Mouse (Mus musculus): ENCODE results near the gene Epo.

The Epo gene

GRCm38 (mm10) chr5:137533117-137533827 lies at the start of gene Epo, which contains the start of gene Gnb2:
TSS of gene Epo (minus strand) at chr5:137533242.
TSS of gene Gnb2 (minus strand) at chr5:137533510.
- peak; percentile 95 for DNase-seq (ENCODE audit: low spot score in 2 of 2)

DNA sequence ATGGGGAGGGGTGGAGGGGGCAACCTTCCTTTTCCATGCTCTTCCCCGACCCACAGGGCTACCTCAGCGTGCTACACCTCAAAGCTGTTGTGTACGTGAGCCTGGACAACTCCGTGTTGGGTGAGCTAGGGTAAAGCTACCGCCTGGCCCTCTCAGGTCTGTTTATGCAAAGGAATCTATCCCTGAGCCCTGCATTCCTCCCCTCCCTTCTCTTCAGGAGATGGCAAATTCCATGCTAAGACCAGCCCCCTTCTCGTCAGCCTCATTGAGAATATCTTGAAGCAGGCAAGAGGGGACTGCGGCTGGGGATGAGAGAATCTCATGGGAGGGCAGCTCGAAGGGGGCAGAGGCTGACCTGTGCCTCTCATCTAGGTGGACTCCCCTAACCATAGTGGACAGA lies 49.7 kb upstream of the Epo start:
- no peak for DNase-seq (ENCODE audit: low spot score in 2 of 2)

GRCm38 (mm10) chr5:137580246-137580645 lies 47.2 kb upstream of the Epo start:
- no peak for DNase-seq (ENCODE audit: low spot score in 2 of 2)

DNA sequence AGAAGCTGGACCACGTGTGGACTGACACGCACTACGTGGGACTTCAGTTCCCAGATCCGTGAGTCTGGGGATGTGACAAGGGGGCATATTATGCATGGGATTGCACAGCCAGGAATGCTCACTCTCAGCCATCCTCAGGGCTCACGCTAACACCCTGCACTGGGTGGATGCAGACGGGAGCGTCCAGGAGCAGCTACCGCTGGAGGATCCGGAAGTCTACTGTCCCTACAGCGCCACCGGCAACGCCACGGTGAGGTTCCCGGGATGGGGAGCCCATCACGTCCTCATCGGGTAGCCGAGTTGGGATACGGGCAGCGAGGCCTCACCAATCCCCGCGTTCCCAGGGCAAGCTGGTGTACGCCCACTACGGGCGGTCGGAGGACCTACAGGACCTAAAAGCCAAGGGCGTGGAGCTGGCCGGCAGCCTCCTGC lies 41.4 kb upstream of the Epo start:
- peak; percentile 50 to 55 for DNase-seq (ENCODE audit: low spot score in 2 of 2)

DNA sequence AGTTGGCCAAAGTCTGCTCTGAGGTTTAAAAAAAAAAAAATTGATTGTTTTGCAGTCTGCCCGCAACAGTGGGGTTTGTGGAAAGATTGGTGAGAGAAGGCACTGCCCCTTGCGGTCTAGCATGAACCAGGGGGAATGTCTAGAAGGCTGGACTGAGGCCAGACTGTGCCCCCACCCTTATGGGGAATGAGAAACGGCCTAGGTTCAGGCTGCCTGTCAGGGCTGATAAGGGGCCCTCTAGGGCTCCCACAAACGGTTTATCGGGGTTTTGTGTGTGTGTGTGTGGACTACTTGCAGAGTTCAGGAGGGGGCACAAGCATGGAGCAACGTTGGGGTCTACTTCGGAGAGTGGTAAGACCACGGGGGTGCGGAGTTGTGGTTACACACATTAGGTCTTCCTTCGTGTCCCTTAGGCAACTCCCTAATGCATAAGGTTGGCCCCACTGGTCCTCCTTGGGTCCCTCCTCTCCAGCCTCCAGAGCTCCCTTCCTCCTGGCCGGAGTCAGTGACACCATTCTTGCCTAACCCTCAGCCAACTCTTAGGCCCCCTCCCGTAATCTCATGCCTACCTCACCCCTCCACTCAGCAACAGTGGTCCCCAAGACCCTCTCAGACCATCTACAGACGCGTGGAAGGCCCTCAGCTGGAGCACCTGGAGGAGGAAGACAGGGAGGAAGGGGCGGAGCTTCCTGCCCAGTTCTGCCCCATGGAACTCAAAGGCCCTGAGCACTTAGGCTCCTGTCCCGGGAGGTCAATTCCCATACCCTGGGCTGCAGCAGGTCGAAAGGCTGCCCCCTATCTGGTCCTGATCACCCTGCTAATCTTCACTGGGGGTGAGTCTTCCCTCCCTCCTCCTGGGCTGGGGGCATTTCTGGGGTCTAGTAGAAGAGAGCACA lies 37.9 kb upstream of the Epo start:
- no peak for DNase-seq (ENCODE audit: low spot score in 2 of 2)

DNA sequence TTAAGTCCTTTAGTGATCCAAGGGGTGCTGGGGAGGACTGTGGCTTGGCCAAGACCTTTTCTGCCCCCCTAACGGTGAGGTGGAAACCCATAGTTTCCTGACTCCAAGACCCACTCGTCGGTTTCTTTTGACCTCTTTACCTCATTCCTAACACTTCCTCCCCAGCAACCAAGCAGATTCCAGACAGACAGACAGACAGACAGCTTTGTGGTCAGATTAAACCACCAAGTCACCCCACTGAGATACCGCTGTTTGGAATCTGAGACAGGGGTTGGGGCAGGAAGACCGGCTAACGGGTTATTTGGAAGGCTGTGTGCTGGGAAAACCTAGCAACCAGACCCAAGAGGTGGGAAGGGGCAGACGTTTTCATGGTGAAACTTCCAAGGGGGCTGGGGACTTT lies 37.1 kb upstream of the Epo start:
- no peak for DNase-seq (ENCODE audit: low spot score in 2 of 2)

DNA sequence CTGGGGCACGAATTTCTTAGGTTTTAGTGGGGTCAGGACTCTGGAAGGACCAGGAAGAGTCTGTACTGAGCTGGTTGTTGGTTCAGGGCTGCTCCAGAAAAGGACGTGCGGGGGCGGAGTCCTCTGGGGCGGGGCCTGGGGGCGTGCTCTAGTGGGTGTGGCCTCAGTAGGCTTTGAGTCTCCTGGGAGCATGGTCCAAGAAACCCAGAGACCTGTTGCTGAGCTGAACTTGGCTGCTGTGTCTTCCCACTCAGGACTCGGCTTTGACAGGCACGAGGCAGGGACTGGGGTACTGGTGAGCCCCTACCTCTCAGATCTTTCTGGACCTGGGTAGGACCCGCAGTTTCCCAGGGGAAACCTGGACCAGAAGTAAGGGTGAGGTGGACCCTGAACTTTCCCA lies 36.6 kb upstream of the Epo start, which contains the start of gene Tfr2:
Gene Tfr2 (plus strand): TSS at position 176 of the 400 bp plus-strand sequence.
- no peak for DNase-seq (ENCODE audit: low spot score in 2 of 2)

- DNase-seq (ENCODE audit: low spot score in 2 of 2): no peak
Observed at GRCm38 (mm10) chr5:137569031-137569430, 36.0 kb upstream of the Epo start.

DNA sequence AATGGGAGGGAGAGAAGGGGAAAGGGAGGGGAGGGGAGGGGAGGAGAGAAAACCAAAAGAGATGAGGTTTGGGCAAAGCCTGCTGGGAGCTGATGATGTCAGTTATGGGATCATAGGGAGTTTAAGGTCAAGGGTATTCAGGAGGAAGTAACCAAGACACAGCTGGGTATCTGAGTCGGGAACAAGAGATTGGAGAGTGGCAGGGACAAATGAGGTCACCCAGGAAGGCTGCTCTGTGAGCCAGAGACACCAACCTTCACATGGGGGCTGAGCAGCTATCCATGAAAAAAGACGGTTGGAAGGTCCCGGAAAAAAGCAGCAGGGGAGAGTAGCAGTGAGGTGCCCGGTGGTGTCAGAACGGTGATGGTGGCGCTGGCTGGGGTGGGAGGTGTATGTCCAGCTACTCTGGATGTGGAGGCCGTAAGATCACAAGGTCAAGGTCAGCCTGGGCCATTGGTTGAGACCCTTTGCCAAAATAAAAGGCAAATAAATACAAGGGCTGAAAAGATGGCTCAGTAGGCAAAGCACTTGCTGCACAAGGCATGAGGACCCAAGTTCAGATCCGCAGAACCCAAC lies 35.3 kb upstream of the Epo start:
- DNase-seq (ENCODE audit: low spot score in 2 of 2): no peak

DNA sequence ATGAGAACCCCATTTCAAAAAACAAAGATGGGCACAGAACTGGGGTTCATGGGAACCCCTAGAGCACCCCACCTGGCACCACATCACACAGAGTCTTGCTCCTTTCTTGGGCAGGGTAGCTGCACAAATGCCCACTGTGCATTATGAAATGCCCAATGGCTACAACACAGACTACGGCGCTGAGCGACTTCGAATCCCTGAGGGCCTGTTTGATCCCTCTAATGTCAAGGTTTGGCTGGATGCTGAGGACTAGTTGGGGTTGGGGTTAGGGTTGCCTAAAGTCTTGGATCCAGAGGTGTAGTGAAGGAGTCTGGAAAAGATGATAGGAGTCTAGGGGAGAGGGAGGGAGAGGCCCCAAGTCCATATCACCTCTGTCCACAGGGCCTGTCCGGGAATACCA lies 33.4 kb upstream of the Epo start:
- no peak for DNase-seq (ENCODE audit: low spot score in 2 of 2)

DNA sequence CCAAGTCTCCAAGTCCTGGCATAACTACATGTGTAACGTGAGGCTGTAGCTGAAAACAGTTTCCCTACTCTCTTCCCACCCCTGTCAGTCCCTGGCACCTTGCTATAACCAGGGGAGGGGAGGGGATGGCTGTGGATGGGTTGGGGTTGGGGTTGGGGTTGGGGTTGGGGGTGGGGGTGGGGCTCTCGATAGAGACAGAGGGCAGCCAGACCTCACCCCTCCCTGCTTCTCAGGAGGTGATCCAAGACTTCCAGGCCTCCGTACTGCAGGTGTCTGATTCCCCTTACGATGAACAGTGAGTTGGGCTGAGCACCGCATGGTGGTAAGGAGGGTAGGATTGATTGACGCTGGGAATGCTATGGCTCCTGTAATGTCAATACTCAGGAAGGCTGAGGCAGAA lies 32.7 kb upstream of the Epo start:
- DNase-seq (ENCODE audit: low spot score in 2 of 2): no peak

GRCm38 (mm10) chr5:137562965-137563364 lies 29.9 kb upstream of the Epo start:
- peak; percentile 41 to 47 for DNase-seq (ENCODE audit: low spot score in 2 of 2)

- peak in 1 of 2 experiments; percentile 27 for DNase-seq (ENCODE audit: low spot score in 2 of 2)
Observed at GRCm38 (mm10) chr5:137561556-137561955, 28.5 kb upstream of the Epo start.

DNA sequence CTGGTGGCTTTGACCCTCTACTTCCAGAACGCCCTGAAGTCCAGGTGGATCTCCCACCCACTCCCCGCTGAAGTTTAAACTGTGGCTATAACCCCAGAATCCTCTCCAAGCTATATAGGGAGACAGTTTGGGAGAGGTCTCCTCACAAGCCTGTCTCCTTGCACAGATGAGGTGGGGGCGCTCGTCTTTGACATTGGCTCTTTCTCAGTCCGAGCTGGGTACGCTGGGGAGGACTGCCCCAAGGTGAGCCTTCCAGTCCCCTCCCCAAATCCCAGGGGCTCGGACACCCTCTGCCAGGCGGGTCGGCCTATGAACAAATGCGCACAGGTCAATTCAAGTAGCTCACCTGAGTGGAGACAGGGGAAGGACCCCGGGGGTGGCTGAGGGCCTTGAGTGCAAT lies 20.9 kb upstream of the Epo start:
- no peak for DNase-seq (ENCODE audit: low spot score in 2 of 2)

GRCm38 (mm10) chr5:137553411-137553837 lies 20.4 kb upstream of the Epo start, which contains the start of gene Actl6b:
TSS of gene Actl6b (plus strand) at chr5:137553517.
- DNase-seq (ENCODE audit: low spot score in 2 of 2): peak; percentile 92 to 93

GRCm38 (mm10) chr5:137553000-137553399 lies 20.0 kb upstream of the Epo start:
- no peak for DNase-seq (ENCODE audit: low spot score in 2 of 2)

GRCm38 (mm10) chr5:137551119-137551518 lies 18.1 kb upstream of the Epo start:
- DNase-seq (ENCODE audit: low spot score in 2 of 2): no peak

GRCm38 (mm10) chr5:137549840-137550239 lies 16.8 kb upstream of the Epo start:
- DNase-seq (ENCODE audit: low spot score in 2 of 2): no peak

DNA sequence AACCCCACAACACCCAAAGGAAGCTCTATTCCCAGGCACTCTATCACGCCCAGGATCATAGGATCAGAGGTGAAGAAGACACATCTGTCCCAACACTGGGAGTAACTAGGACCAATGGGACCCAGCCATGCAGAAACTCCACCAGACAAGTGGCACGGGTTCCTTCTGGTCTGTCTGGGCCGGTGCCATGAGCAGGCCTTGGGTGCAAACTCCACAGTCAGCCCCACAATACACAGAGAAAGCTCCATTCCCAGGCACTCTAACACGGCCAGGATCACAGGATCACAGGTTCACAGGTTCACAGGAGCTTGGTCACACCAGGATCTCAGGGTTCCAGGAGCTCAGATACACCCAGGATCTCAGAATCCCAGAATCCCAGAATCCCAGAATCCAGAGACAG lies 12.6 kb upstream of the Epo start:
- DNase-seq (ENCODE audit: low spot score in 2 of 2): no peak

GRCm38 (mm10) chr5:137544926-137545325 lies 11.9 kb upstream of the Epo start:
- no peak for DNase-seq (ENCODE audit: low spot score in 2 of 2)

DNA sequence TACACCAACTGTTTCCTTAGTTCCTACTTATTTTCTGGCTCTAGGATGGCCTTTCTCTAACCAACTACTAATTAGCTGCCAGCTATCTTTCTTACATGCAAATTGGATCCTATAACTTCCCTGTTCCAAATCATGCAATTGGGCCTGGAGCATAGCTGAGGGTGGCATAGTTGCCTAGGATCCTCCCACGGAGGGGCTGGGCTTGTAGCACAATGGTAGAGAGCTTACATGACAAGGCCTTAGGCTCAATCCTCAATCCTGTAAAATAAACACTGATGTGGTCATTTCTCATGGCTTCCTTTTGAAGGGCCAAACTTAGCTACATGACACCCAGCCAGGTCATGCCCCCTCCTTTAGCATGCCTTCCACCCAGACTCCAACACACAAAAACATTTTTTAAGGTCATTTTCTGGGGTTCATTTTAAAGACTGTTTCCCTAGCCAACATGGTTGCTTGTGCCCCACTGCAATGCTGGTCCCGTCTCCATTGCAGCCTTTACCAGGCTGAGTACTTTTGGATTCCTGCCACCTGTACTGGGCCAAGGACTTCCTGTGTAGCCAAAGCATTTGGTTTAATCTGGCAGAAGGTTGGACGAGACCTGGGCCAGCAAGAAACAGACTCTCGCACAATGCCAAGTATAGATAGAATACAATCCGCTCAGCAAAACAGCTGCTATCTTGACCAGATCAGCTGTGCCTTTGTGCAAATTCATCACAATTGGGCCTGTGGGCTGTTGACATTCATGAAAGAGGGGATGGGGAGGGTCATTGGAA lies 8.9 kb upstream of the Epo start:
- DNase-seq (ENCODE audit: low spot score in 2 of 2): no peak

- no peak for DNase-seq (ENCODE audit: low spot score in 2 of 2)
Observed at GRCm38 (mm10) chr5:137540991-137541390, 7.9 kb upstream of the Epo start.
